Mouse (Mus musculus): ENCODE results near the gene Gm45208. TPM values are rescaled to one million over a fixed set of nuclear protein-coding genes. Genes with fewer than 3 reads are reported as not detected.
A peak's percentile ranks its signal among the peaks of the same experiment; 100 is the strongest.

The Gm45208 gene
- polyA plus RNA-seq, 1 experiment, result 0.46 TPM

DNA sequence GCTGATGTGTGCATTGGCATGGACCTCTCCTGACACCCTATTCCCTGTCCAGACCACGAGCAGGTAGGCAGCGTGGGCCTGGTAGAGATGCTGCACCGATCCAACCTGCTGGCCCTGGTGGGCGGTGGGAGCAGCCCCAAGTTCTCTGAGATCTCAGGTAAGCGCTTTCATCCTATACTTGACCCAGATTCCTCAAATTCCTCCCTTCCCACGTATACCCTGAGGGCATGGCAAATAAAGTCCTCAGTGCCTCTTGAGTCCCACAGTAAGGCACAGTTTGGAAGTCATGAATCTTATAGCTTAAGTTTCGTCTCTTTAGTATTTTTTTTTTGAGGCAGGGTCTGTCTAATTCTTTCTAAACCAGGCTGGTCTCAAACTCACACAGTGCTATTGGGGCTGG is 2.1 kb downstream of the Gm45208 start:
- H3K4me3 ChIP-seq (ENCODE audit: insufficient read depth, low read length), result no peak overlapping the region
- TF ChIP-seq CTCF (IDR thresholded peaks at IDR 0.05; ENCODE audit: extremely low read depth, insufficient read depth, low read length) (no peak), POLR2A (IDR thresholded peaks at IDR 0.05; ENCODE audit: extremely low read depth, insufficient read depth, low read length) (no peak)
- H3K4me1 ChIP-seq (ENCODE audit: control insufficient read depth, insufficient read depth, low read length), result no peaks in the 10 kb centered on the region
- H3K27ac ChIP-seq (ENCODE audit: insufficient read depth, low read length), result no peak overlapping the region

DNA sequence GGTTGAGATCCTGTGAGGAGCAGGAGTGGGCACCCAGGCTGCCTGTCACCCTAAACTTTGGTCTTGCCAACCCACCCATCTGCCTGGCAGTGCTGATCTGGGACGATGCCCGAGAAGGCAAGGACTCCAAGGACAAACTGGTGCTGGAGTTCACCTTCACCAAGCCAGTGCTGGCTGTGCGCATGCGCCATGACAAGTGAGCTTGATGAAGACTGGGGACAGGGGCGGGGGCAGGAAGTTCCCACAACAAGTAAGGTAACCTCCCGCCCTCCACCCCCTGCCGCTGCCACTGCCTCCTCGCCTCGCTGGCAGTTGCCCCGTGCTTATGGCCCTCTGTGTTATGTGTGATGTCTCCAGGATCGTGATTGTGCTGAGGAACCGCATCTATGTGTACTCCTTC is 3.8 kb downstream of the Gm45208 start:
- Histone ChIP-seq H3K27ac (ENCODE audit: insufficient read depth, low read length) (no peak overlapping the region), H3K4me3 (ENCODE audit: insufficient read depth, low read length) (no peak overlapping the region), H3K4me1 (ENCODE audit: control insufficient read depth, insufficient read depth, low read length) (no peaks in the 10 kb centered on the region)
- no peak for TF ChIP-seq CTCF (IDR thresholded peaks at IDR 0.05; ENCODE audit: extremely low read depth, insufficient read depth, low read length)
- TF ChIP-seq POLR2A (IDR thresholded peaks at IDR 0.05; ENCODE audit: extremely low read depth, insufficient read depth, low read length), result no peak

DNA sequence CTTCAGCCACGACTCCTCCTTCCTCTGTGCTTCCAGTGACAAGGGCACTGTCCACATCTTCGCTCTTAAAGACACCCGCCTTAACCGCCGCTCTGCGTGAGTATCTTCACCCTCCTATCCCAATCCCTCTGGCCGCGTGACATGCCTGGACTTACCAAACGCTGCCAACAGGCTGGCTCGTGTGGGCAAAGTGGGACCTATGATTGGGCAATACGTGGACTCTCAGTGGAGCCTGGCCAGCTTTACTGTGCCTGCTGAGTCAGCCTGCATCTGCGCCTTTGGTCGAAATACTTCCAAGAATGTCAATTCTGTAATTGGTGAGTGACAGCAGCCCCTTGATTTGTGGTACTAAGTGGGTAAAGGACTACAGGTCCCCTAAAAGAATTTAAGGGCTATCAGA is 5.1 kb downstream of the Gm45208 start:
- Histone ChIP-seq H3K4me1 (ENCODE audit: control insufficient read depth, insufficient read depth, low read length) (no peaks in the 10 kb centered on the region), H3K4me3 (ENCODE audit: insufficient read depth, low read length) (no peak overlapping the region), H3K27ac (ENCODE audit: insufficient read depth, low read length) (no peak overlapping the region)
- no peak for TF ChIP-seq CTCF (IDR thresholded peaks at IDR 0.05; ENCODE audit: extremely low read depth, insufficient read depth, low read length)
- TF ChIP-seq POLR2A (IDR thresholded peaks at IDR 0.05; ENCODE audit: extremely low read depth, insufficient read depth, low read length), result no peak

DNA sequence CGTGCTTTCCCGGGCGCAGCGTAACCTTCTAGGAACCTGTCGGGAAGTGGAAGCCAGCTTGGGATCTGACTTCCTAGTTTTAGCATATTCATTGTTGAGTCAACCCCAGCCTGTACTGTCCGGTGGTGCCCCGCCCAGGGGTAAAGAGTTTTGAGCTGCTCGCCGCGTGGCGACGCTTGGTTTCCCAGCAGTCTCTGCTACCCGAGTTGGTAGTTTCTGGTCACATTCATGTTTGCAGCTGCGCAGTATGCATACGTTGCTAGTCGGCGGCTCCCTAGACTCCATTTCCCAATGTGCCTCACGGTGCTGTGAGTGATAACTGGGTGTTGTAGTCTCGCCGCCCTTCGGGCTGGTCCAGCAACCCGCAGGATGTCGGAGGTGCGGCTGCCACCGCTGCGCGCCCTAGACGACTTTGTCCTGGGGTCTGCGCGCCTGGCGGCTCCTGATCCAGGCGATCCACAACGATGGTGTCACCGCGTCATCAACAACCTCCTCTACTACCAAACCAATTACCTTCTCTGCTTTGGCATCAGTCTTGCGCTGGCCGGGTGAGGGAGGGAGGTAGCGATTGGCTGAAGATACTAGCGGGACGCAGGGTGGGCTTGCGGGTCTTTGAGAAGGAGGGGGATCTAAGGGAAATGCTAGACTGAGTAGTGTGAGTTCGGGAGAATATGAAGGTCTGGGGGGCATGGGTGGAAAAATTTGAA is 6.3 kb downstream of the Gm45208 start, which contains the start of gene Praf2:
Praf2 (plus strand) TSS at position 225 of the 707 bp plus-strand sequence.
- Histone ChIP-seq H3K27ac (ENCODE audit: insufficient read depth, low read length) (no peak within 1 kb of the TSS; the same call in 1 of the 2 replicates), H3K4me1 (ENCODE audit: control insufficient read depth, insufficient read depth, low read length) (no peaks in the 10 kb centered on the region), H3K4me3 (ENCODE audit: insufficient read depth, low read length) (peak within 1 kb of the TSS; percentile 76)
- TF ChIP-seq POLR2A (IDR thresholded peaks at IDR 0.05; ENCODE audit: extremely low read depth, insufficient read depth, low read length) (no peak), CTCF (IDR thresholded peaks at IDR 0.05; ENCODE audit: extremely low read depth, insufficient read depth, low read length) (no peak)

DNA sequence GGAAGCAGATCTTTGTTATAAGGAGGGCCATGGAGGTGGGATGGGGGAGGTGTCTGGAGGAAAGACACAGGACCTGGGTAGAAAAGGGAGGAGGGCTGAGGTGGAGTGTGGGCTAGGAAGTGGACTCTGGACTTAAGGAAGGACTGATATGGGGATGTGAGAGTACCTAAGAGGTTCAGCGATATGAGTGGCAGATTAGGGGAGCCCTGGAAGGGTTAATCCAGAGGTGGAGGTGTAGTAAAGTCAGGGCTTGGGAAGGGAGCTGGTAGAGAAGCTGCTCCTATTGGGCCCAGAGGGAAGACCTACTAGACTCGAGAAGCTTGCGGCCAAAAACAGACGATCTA is 6.8 kb downstream of the Gm45208 start:
- Histone ChIP-seq H3K4me3 (ENCODE audit: insufficient read depth, low read length) (peak overlapping the region; percentile 76), H3K4me1 (ENCODE audit: control insufficient read depth, insufficient read depth, low read length) (no peaks in the 10 kb centered on the region), H3K27ac (ENCODE audit: insufficient read depth, low read length) (no peak overlapping the region)
- TF ChIP-seq POLR2A (IDR thresholded peaks at IDR 0.05; ENCODE audit: extremely low read depth, insufficient read depth, low read length) (no peak), CTCF (IDR thresholded peaks at IDR 0.05; ENCODE audit: extremely low read depth, insufficient read depth, low read length) (no peak)

DNA sequence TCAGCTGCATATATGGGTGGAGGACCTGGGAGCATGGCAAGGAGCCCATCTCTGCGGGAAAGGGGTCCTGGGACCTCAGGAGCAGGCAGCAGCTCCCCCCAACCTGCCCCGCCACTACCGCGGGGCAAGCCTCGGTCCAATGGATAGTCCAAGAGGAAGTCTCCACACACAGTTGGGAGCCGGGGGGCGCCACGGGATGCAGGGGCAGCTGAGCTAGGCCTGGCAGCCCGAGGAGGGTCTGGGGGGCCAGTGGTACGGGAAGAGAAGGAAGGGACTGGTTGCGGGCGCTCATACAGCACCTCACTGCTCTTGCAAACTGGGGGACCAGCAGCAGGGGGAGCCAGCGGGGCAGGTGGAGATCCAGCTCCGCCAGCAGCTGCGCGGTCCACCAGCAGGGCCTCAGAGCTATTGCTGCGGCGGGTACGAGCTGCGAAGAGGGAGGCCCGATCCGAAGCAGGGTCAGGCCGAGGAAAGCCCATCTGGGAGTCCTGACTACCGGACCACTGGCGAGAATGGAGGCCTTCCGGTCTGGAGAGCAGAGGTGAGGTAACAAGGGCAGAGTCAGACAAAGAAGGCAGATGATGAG is 11.6 kb downstream of the Gm45208 start:
- peak; percentile 19; the same call in 1 of the 2 replicates for TF ChIP-seq CTCF (IDR thresholded peaks at IDR 0.05; ENCODE audit: extremely low read depth, insufficient read depth, low read length)
- TF ChIP-seq POLR2A (IDR thresholded peaks at IDR 0.05; ENCODE audit: extremely low read depth, insufficient read depth, low read length), result no peak
- H3K4me1 ChIP-seq (ENCODE audit: control insufficient read depth, insufficient read depth, low read length), result no peaks in the 10 kb centered on the region
- no peak overlapping the region for H3K4me3 ChIP-seq (ENCODE audit: insufficient read depth, low read length)
- H3K27ac ChIP-seq (ENCODE audit: insufficient read depth, low read length), result no peak overlapping the region

DNA sequence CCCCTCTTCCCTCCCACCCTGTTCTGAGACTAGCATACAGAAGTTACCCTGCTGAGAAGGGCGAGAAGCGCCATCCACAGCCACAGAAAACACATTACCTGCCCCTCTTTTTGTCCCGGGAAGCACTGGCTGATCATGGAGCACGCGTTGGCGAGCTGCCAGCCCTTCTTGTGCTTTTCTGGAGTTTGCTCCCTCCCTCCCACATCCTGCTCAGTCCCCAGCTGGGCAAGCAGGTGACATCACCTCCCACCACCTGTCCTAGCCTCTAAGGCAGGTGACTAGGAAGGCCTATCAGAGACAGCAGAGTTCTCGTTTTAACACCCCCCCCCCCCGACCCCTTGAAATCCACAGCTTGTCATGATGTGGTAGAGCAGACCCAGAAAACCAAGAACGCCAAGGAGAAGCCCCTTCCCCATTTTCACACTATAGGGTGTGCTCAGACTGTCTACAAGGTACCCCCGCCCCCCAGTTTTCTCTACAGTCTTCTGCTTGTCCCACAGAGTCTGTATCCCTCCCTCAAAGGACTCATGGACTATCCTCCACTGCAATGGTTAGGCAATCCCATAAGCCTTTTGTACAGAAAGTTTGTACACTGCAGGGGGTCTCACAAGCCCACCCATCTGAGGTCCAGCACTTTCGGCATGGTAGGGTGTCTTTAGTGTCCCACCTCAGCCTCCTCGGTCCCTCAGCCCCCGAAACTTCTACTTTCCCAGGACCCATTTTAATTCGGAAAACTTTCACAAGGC is 17.5 kb downstream of the Gm45208 start:
- Histone ChIP-seq H3K27ac (ENCODE audit: insufficient read depth, low read length) (no peak overlapping the region), H3K4me3 (ENCODE audit: insufficient read depth, low read length) (no peak overlapping the region), H3K4me1 (ENCODE audit: control insufficient read depth, insufficient read depth, low read length) (no peaks in the 10 kb centered on the region)
- no peak for TF ChIP-seq POLR2A (IDR thresholded peaks at IDR 0.05; ENCODE audit: extremely low read depth, insufficient read depth, low read length)
- no peak for TF ChIP-seq CTCF (IDR thresholded peaks at IDR 0.05; ENCODE audit: extremely low read depth, insufficient read depth, low read length)

DNA sequence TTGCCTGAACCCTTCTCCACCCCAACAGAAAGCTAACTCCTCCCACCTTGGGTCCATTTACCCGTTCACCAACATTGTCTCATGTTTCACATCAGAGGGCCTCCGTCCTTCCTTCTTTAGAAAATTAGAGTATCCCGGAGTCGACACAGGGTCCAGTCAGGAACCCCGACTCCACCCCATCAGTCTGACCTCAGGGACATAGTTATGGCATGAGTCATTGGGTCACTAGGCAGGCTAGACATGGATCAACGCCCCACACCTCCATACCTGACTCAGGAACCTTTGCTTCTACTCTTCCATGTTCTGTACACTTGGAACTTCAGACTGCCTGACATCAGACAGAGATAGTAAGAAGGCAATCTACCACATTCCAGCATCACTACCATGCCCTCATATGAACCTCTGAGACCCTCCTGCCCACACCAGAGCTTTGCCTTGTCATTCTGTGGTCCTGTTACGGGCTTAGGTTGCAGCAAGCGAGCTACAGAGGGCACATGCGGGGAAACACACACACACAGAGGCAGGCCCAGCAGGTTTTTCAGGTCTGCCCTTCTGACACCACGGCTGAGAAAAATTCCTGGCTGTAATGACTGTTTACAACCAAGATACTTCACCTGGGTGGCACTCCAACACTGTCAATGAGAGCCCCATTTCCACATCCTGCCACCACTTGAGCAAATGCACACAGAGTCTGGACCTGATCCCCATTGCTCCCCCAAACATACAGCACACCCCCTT is 18.2 kb downstream of the Gm45208 start:
- TF ChIP-seq POLR2A (IDR thresholded peaks at IDR 0.05; ENCODE audit: extremely low read depth, insufficient read depth, low read length) (no peak), CTCF (IDR thresholded peaks at IDR 0.05; ENCODE audit: extremely low read depth, insufficient read depth, low read length) (no peak)
- H3K27ac ChIP-seq (ENCODE audit: insufficient read depth, low read length), result no peak overlapping the region
- no peaks in the 10 kb centered on the region for H3K4me1 ChIP-seq (ENCODE audit: control insufficient read depth, insufficient read depth, low read length)
- H3K4me3 ChIP-seq (ENCODE audit: insufficient read depth, low read length), result no peak overlapping the region

DNA sequence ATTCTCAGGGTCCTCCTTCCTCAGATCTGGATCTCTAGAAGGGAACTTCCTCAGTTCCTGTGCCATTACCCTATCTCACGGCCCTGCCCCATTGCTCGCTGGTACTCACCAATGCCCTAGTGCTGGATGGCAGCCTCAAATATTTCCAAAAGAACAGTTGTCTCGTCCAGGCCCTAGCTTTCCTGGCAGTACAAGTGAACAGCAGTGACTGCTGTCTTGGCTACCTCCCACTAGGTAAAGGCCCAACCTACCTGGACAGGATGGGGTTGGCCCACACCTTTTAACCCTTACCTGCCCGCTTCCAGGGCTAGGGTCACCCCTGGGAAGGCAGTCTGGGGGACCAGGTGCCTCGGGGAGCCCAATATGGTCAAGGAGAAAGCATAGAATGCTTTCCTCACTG is 19.1 kb downstream of the Gm45208 start:
- no peak overlapping the region for H3K27ac ChIP-seq (ENCODE audit: insufficient read depth, low read length)
- TF ChIP-seq CTCF (IDR thresholded peaks at IDR 0.05; ENCODE audit: extremely low read depth, insufficient read depth, low read length) (no peak), POLR2A (IDR thresholded peaks at IDR 0.05; ENCODE audit: extremely low read depth, insufficient read depth, low read length) (no peak)
- H3K4me3 ChIP-seq (ENCODE audit: insufficient read depth, low read length), result no peak overlapping the region
- H3K4me1 ChIP-seq (ENCODE audit: control insufficient read depth, insufficient read depth, low read length), result no peaks in the 10 kb centered on the region

All from cortical plate, adult 2 months (tissue).